Mouse (Mus musculus) limb, embryonic 11.5 days (tissue): ENCODE results near the gene Kcnj1. TPM values are rescaled to one million over a fixed set of nuclear protein-coding genes. Genes with fewer than 3 reads are reported as not detected.

Experiments
- ATAC-seq: fragments of 200-750 bp; cut with Nextera tagmentation; 2 replicates; pipeline ENCODE4 v1.8.0; 2017; ENCODE audit warnings: low read depth; ENCODE audit not compliant: insufficient number of reproducible peaks, low FRiP score, low TSS enrichment
- DNase-seq: peaks from one replicate; pipeline ENCODE4 v3.0.0-alpha.2; 2015; ENCODE audit warnings: low spot score
- H3K27ac ChIP-seq: fragments of 300-500 bp; sonication (generic); replicated peaks from 2 replicates; pipeline ENCODE4 v1.5.1; 2014; ENCODE audit warnings: low read depth, mild to moderate bottlenecking, low read length
- H3K27me3 ChIP-seq: fragments of 300-500 bp; sonication (generic); 2 replicates; pipeline ENCODE4 v1.6.1; 2014; ENCODE audit warnings: mild to moderate bottlenecking, low read length, mixed read lengths; ENCODE audit not compliant: control insufficient read depth, insufficient read depth
- H3K36me3 ChIP-seq: fragments of 300-500 bp; sonication (generic); 2 replicates; pipeline ENCODE4 v1.6.1; 2014; ENCODE audit warnings: mild to moderate bottlenecking, low read length, moderate library complexity, mixed read lengths; ENCODE audit not compliant: control insufficient read depth, insufficient read depth
- H3K4me1 ChIP-seq: fragments of 300-500 bp; sonication (generic); 2 replicates; pipeline ENCODE4 v1.6.1; 2014; ENCODE audit warnings: low read length, mixed read lengths; ENCODE audit not compliant: control insufficient read depth, insufficient read depth
- H3K4me2 ChIP-seq: fragments of 300-500 bp; sonication (generic); 2 replicates; pipeline ENCODE4 v1.6.1; 2014; ENCODE audit warnings: low read depth, mild to moderate bottlenecking, moderate library complexity; ENCODE audit not compliant: severe bottlenecking
- H3K4me3 ChIP-seq: fragments of 300-500 bp; sonication (generic); 2 replicates; pipeline ENCODE4 v1.5.1; 2014; ENCODE audit warnings: low read depth, low read length
- H3K9ac ChIP-seq: fragments of 300-500 bp; sonication (generic); 2 replicates; pipeline ENCODE4 v1.6.1; 2014; ENCODE audit warnings: mild to moderate bottlenecking, low read length
- H3K9me3 ChIP-seq: fragments of 300-500 bp; sonication (generic); 2 replicates; pipeline ENCODE4 v1.6.1; 2016; ENCODE audit warnings: low read length; ENCODE audit not compliant: control insufficient read depth
- WGBS: fragments of 180-500 bp; shearing (Covaris S2); extraction: QIAGEN DNeasy Blood & Tissue Kit; methylation state at CpG from one replicate; pipeline ENCODE4 v1.1.7; 2014; 5-methylcytosine and 5-hydroxymethylcytosine counted together
- polyA plus RNA-seq: library from polyadenylated mRNA; unstranded; fragments of >200 nt; fragmentation: Nextera tagmentation; extraction: Ambion mirVana; gene quantifications from 2 replicates; pipeline ENCODE4 v1.2.1, GENCODE M21; 2014

The Kcnj1 gene
- polyA plus RNA-seq, result not detected in 2 replicates

GRCm38 (mm10) chr9:32372202-32372601 lies at the start of gene Kcnj1:
TSS of gene Kcnj1 (plus strand) at chr9:32372493.
- Histone ChIP-seq H3K36me3 (no peaks in the 10 kb centered on the region), H3K4me3 (no peak within 1 kb of the TSS), H3K4me1 (no peaks in the 10 kb centered on the region), H3K27me3 (no peaks in the 10 kb centered on the region), H3K27ac (no peak within 1 kb of the TSS), H3K9me3 (no peaks in the 10 kb centered on the region), H3K4me2 (no peak within 1 kb of the TSS), H3K9ac (no peak within 1 kb of the TSS)
- ATAC-seq (no peak), DNase-seq (no peak)
- WGBS, result 87% methylated on average over 6 of the region's 6 CpGs

- no peak for ATAC-seq
- Histone ChIP-seq H3K4me1 (no peaks in the 10 kb centered on the region), H3K36me3 (no peaks in the 10 kb centered on the region), H3K9me3 (no peaks in the 10 kb centered on the region), H3K27me3 (no peaks in the 10 kb centered on the region), H3K4me3 (no peak overlapping the region), H3K4me2 (no peak overlapping the region), H3K9ac (no peak overlapping the region), H3K27ac (no peak overlapping the region)
- 50% methylated on average over 7 of the region's 7 CpGs for WGBS
- no peak for DNase-seq
These were observed 48.7 kb upstream of the Kcnj1 start for GRCm38 (mm10) chr9:32323610-32324009.

GRCm38 (mm10) chr9:32328777-32329176 lies 43.5 kb upstream of the Kcnj1 start:
- Histone ChIP-seq H3K4me2 (no peak overlapping the region), H3K27me3 (no peaks in the 10 kb centered on the region), H3K4me3 (no peak overlapping the region), H3K36me3 (no peaks in the 10 kb centered on the region), H3K9ac (no peak overlapping the region), H3K4me1 (no peaks in the 10 kb centered on the region), H3K9me3 (no peaks in the 10 kb centered on the region), H3K27ac (no peak overlapping the region)
- ATAC-seq (no peak), DNase-seq (no peak)
- WGBS, result 87% methylated on average over 4 of the region's 4 CpGs

- Histone ChIP-seq H3K4me2 (no peak overlapping the region), H3K4me1 (no peaks in the 10 kb centered on the region), H3K36me3 (no peaks in the 10 kb centered on the region), H3K27ac (no peak overlapping the region), H3K9me3 (no peaks in the 10 kb centered on the region), H3K4me3 (no peak overlapping the region), H3K27me3 (no peaks in the 10 kb centered on the region), H3K9ac (no peak overlapping the region)
- 84% methylated on average over 5 of the region's 5 CpGs for WGBS
- DNase-seq (no peak), ATAC-seq (no peak)
These were observed 41.1 kb upstream of the Kcnj1 start for GRCm38 (mm10) chr9:32331162-32331561.

- no peak overlapping the region for H3K27ac ChIP-seq
- H3K9ac ChIP-seq, result no peak overlapping the region
- H3K36me3 ChIP-seq, result no peaks in the 10 kb centered on the region
- no peak overlapping the region for H3K4me3 ChIP-seq
- H3K27me3 ChIP-seq, result no peaks in the 10 kb centered on the region
- DNase-seq, result no peak
- H3K4me1 ChIP-seq, result no peaks in the 10 kb centered on the region
- 82% methylated on average over 13 of the region's 13 CpGs for WGBS
- H3K4me2 ChIP-seq, result no peak overlapping the region
- ATAC-seq, result no peak
- H3K9me3 ChIP-seq, result no peaks in the 10 kb centered on the region
These were observed 36.7 kb upstream of the Kcnj1 start for GRCm38 (mm10) chr9:32335389-32336150.

- no peak for DNase-seq
These were observed 31.5 kb upstream of the Kcnj1 start for GRCm38 (mm10) chr9:32340831-32341230.

GRCm38 (mm10) chr9:32342929-32343328 lies 29.4 kb upstream of the Kcnj1 start:
- Histone ChIP-seq H3K36me3 (no peaks in the 10 kb centered on the region), H3K9ac (no peak overlapping the region), H3K4me2 (no peak overlapping the region), H3K9me3 (no peaks in the 10 kb centered on the region), H3K27me3 (peaks cover 36% of the 10 kb centered on the region), H3K4me3 (no peak overlapping the region), H3K4me1 (peaks cover 7% of the 10 kb centered on the region; the same call in 1 of the 2 replicates), H3K27ac (no peak overlapping the region)
- no peak for ATAC-seq
- no peak for DNase-seq
- 14% methylated on average over 8 of the region's 8 CpGs for WGBS

More at GRCm38 (mm10) chr9:32340831-32341230, 31.5 kb upstream of the Kcnj1 start:
- Histone ChIP-seq H3K4me2 (no peak overlapping the region), H3K27ac (no peak overlapping the region), H3K4me3 (no peak overlapping the region), H3K9me3 (no peaks in the 10 kb centered on the region), H3K9ac (no peak overlapping the region), H3K36me3 (no peaks in the 10 kb centered on the region), H3K4me1 (0 out of 2 replicates have a peak, but pooled peaks cover 5% of the 10 kb centered on the region), H3K27me3 (peaks cover 36% of the 10 kb centered on the region)
- ATAC-seq, result no peak
- 64% methylated on average over 5 of the region's 5 CpGs for WGBS

- H3K36me3 ChIP-seq, result no peaks in the 10 kb centered on the region
- H3K9ac ChIP-seq, result no peak within 1 kb of the TSS
- H3K27ac ChIP-seq, result no peak within 1 kb of the TSS
- peak within 1 kb of the TSS; percentile 39 for H3K4me2 ChIP-seq
- peaks cover 36% of the 10 kb centered on the region for H3K27me3 ChIP-seq
- peaks cover 11% of the 10 kb centered on the region for H3K4me1 ChIP-seq
- H3K4me3 ChIP-seq, result peak within 1 kb of the TSS; percentile 22; the same call in 1 of the 2 replicates
- 1% methylated on average over 18 of the region's 20 CpGs for WGBS
- DNase-seq (peak; percentile 40), ATAC-seq (no peak)
- H3K9me3 ChIP-seq, result no peaks in the 10 kb centered on the region
These were observed 28.2 kb upstream of the Kcnj1 start, which contains the start of gene Kcnj5 for GRCm38 (mm10) chr9:32344051-32344450. TSS of gene Kcnj5 (minus strand) at chr9:32344350.
